Mouse (Mus musculus): ENCODE measurements around the gene Wnt16.

DNA sequence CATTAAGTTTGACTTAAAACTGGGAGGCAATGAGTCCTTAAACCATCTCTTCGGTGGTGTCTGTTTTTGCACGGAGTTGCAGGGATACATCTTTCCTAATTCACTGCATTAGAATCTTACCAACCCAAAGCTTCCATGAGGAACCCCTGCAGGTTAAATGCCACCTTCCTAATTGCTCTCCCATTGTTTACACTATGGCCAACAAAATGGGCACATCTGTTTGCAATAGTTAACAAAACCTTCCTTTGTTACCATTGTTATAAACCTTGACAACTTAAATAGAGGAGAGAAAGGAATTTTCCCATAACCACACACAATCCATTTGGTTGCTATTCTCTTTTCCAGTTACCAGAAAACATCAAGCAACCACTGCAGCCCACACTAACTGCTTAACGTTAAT lies 5.9 kb downstream of the Wnt16 start:
- TF ChIP-seq POLR2A (IDR thresholded peaks at IDR 0.05; ENCODE audit: extremely low read depth, insufficient read depth, low read length): no peak
- TF ChIP-seq CTCF (IDR thresholded peaks at IDR 0.05; ENCODE audit: low read depth, low read length): no peak

All from liver, adult 2 months (tissue).